Mouse (Mus musculus) CH12.LX (cell line): ENCODE data around the gene Tmco4. TPM values are rescaled to one million over a fixed set of nuclear protein-coding genes. Genes with fewer than 3 reads are reported as not detected.

Experiments
- DNase-seq: peaks from one replicate; pipeline ENCODE4 v3.0.0-alpha.2; 2013; ENCODE audit errors: extremely low read depth
- H3K27ac ChIP-seq: 2 replicates; pipeline ENCODE4 v1.5.1; 2012; ENCODE audit warnings: low read depth, mild to moderate bottlenecking, control low read depth, moderate library complexity; ENCODE audit not compliant: insufficient read depth
- H3K27me3 ChIP-seq: replicated peaks from 2 replicates; pipeline ENCODE3; 2012; ENCODE audit warnings: inconsistent platforms
- H3K36me3 ChIP-seq, 2 experiments: replicated peaks in 1 of 2; 2 replicates each; pipeline versions ENCODE3 to v1.6.1; 2012; ENCODE audit warnings: inconsistent platforms in 1 of 2, low read length in 1 of 2, mild to moderate bottlenecking in 1 of 2, mixed read lengths in 1 of 2, moderate library complexity in 1 of 2; ENCODE audit not compliant: control insufficient read depth in 1 of 2, insufficient read depth in 1 of 2
- H3K4me1 ChIP-seq, 2 experiments: 2 replicates each; pipeline ENCODE4 v1.6.1; 2012; ENCODE audit warnings: inconsistent platforms in 1 of 2, moderate library complexity in 1 of 2; ENCODE audit not compliant: insufficient read depth in 2 of 2, control insufficient read depth in 1 of 2
- H3K4me2 ChIP-seq: 2 replicates; pipeline ENCODE4 v1.6.1; 2012; ENCODE audit warnings: low read depth, mild to moderate bottlenecking, control low read depth; ENCODE audit not compliant: poor library complexity, insufficient read depth, severe bottlenecking
- H3K4me3 ChIP-seq, 3 experiments: fragments of 150-350 bp in 1 of 3; sonication (generic) in 1 of 3; replicated peaks in 1 of 3; 2 replicates each; pipeline versions ENCODE3 to v1.5.1; 2011 to 2012; ENCODE audit warnings: low read depth in 2 of 3, low read length in 2 of 3, mild to moderate bottlenecking in 2 of 3, moderate library complexity in 2 of 3, control low read depth in 1 of 3, improper control_type of control experiment in 1 of 3, inconsistent platforms in 1 of 3, mixed read lengths in 1 of 3; ENCODE audit not compliant: poor library complexity in 1 of 3
- H3K79me2 ChIP-seq: replicated peaks from 2 replicates; pipeline ENCODE4 v1.6.1; 2012; ENCODE audit warnings: mild to moderate bottlenecking, moderate library complexity; ENCODE audit not compliant: control insufficient read depth, poor library complexity, insufficient read depth, severe bottlenecking; ENCODE audit errors: extremely low read depth
- H3K9ac ChIP-seq: 2 replicates; pipeline ENCODE4 v1.6.1; 2012; ENCODE audit warnings: low read depth, mild to moderate bottlenecking, control low read depth, moderate library complexity; ENCODE audit not compliant: insufficient read depth
- H3K9me3 ChIP-seq: replicated peaks from 2 replicates; pipeline ENCODE3; 2012; ENCODE audit warnings: low read length, inconsistent platforms, mixed read lengths
- BHLHE40 ChIP-seq: IDR thresholded peaks from 2 replicates; pipeline ENCODE4 v1.6.1; 2011; ENCODE audit warnings: mild to moderate bottlenecking, low read depth, low read length, improper control_type of control experiment
- CHD1 ChIP-seq: IDR thresholded peaks from 2 replicates; pipeline ENCODE4 v1.6.1; 2012; ENCODE audit warnings: low read depth, low read length, improper control_type of control experiment, inconsistent platforms
- CTCF ChIP-seq, 2 experiments: IDR thresholded peaks in 1 of 2; conservative IDR thresholded peaks in 1 of 2; 2 replicates each; pipeline ENCODE4 v1.5.1; 2011 to 2012; ENCODE audit warnings: low read depth in 2 of 2, low read length in 2 of 2, improper control_type of control experiment in 1 of 2, inconsistent platforms in 1 of 2, mild to moderate bottlenecking in 1 of 2, moderate library complexity in 1 of 2
- ETS1 ChIP-seq: conservative IDR thresholded peaks from 2 replicates; pipeline ENCODE4 v1.6.1; 2012; ENCODE audit warnings: low read depth, mild to moderate bottlenecking, inconsistent platforms, low read length, improper control_type of control experiment, moderate library complexity
- GABPA ChIP-seq: IDR thresholded peaks from 2 replicates; pipeline ENCODE4 v1.6.1; 2012; ENCODE audit warnings: low read depth, low read length, improper control_type of control experiment, inconsistent platforms; ENCODE audit not compliant: insufficient replicate concordance
- KAT2A ChIP-seq: IDR thresholded peaks from 2 replicates; pipeline ENCODE4 v1.6.1; 2012; ENCODE audit warnings: low read length, improper control_type of control experiment, inconsistent platforms; ENCODE audit not compliant: insufficient replicate concordance
- NRF1 ChIP-seq: IDR thresholded peaks from 2 replicates; pipeline ENCODE4 v1.6.1; 2014; ENCODE audit warnings: low read depth, mild to moderate bottlenecking, inconsistent platforms, low read length, improper control_type of control experiment, moderate library complexity
- POLR2A ChIP-seq: IDR thresholded peaks from 2 replicates; pipeline ENCODE4 v1.6.1; 2011; ENCODE audit warnings: low read depth, mild to moderate bottlenecking, improper control_type of control experiment, low read length
- TCF12 ChIP-seq: IDR thresholded peaks from 2 replicates; pipeline ENCODE4 v1.6.1; 2014; ENCODE audit warnings: low read depth, mild to moderate bottlenecking, inconsistent platforms, low read length, improper control_type of control experiment
- USF1 ChIP-seq: IDR thresholded peaks from 2 replicates; pipeline ENCODE4 v1.6.1; 2014; ENCODE audit warnings: low read depth, mild to moderate bottlenecking, inconsistent platforms, low read length, improper control_type of control experiment
- USF2 ChIP-seq: conservative IDR thresholded peaks from 2 replicates; pipeline ENCODE4 v1.6.1; 2011; ENCODE audit warnings: low read depth, low read length, improper control_type of control experiment
- ZKSCAN1 ChIP-seq: IDR thresholded peaks from 2 replicates; pipeline ENCODE4 v1.6.1; 2012; ENCODE audit warnings: low read depth, inconsistent platforms, low read length, improper control_type of control experiment, borderline replicate concordance
- ZMIZ1 ChIP-seq: IDR thresholded peaks from 2 replicates; pipeline ENCODE4 v1.6.1; 2012; ENCODE audit warnings: low read depth, mild to moderate bottlenecking, inconsistent platforms, low read length, improper control_type of control experiment
- dilution Hi-C: fragments of 300-500 bp; cut with MboI; formaldehyde crosslinking; loops from 2 replicates; pipeline ENCODE4 v1.14.3; 2020; ENCODE audit warnings: low sequenced_read_pairs; ENCODE audit not compliant: extremely low pct_unique_long_range_greater_than_20kb, extremely low pct_ligation_motif_present
- in situ Hi-C: fragments of 300-500 bp; cut with MboI; formaldehyde crosslinking; loops from 3 replicates; pipeline ENCODE4 v1.14.3; 2019; ENCODE audit warnings: low sequenced_read_pairs, low pct_ligation_motif_present, low pct_unique_long_range_greater_than_20kb, mixed read lengths
- polyA plus RNA-seq: library from polyadenylated mRNA; unstranded; fragments of >175 nt; gene quantifications from 2 replicates; pipeline ENCODE4 v1.2.1, GENCODE M21; 2012; ENCODE audit warnings: low read depth; ENCODE audit not compliant: insufficient read length
- total RNA-seq, 2 experiments: library from RNA; depleted of rRNA; stranded (reverse); fragments of 300-350 nt in 1 of 2; fragments of >200 nt in 1 of 2; gene quantifications; 2 replicates each; pipeline ENCODE4 v1.2.3; 2012 to 2014

Gene Tmco4
- total and polyA plus RNA-seq, 3 experiments, result 20.3 to 22.2 (median 21.7) TPM

DNA sequence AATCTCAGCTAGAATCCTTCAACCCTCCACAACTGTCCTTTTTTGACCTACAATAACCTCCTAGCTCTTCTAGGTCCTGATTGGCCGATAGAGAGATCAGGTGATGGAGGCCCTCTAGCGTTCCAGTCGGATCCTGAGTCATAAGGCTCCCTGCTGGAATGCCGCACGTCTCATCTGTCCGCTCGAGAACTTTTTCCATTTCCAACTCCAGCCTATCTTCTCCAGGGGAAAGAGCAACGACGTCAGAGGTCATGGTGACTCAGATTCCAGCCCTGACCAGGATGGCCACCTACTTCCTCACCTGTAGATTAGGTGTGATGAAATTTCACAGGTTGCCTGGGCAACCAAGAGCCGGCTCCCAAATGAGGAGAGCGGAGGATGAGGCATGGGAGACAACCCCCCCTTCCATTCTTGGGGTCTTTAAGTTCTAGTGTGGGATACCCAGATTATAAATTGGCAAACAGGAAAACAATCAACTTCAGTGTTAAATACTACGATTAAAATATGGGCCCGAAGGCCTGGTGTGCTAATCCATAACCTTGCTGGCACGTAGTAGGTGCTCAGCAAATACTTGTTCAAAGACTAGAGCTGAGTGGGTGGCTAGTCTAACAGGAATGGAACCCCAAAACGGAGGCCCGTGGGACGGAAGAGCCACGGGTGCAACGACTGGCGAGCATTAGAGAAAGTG is 405 bp upstream of the Tmco4 start:
- DNase-seq, result peak; percentile 68
- peak overlapping the region; percentile 83 to 88 (median 86) for H3K4me3 ChIP-seq
- no peak for TF ChIP-seq CHD1
- TF ChIP-seq CTCF (conservative IDR thresholded peaks at IDR 0.05 in 1 of 2, IDR thresholded peaks at IDR 0.05 in 1 of 2; ENCODE audit: low read depth in 2 of 2, low read length in 2 of 2), result peak in 1 of 2 experiments; percentile 37; a peak in 2 of 4 replicates
- peak; percentile 62 for TF ChIP-seq POLR2A
- TF ChIP-seq USF1, result peak; percentile 76
- TF ChIP-seq TCF12, result 0 out of 2 replicates have a peak, but pooled peaks have one; percentile 36
- TF ChIP-seq KAT2A, result 0 out of 2 replicates have a peak, but pooled peaks have one; percentile 20
- TF ChIP-seq ETS1, result no peak
- peak; percentile 66 for TF ChIP-seq USF2
- no peak for TF ChIP-seq GABPA
- TF ChIP-seq ZMIZ1, result peak; percentile 60; the same call in 1 of the 2 replicates
- 0 out of 2 replicates have a peak, but pooled peaks have one; percentile 14 for TF ChIP-seq NRF1
- 0 out of 2 replicates have a peak, but pooled peaks have one; percentile 23 for TF ChIP-seq BHLHE40
- TF ChIP-seq ZKSCAN1, result peak; percentile 86
- H3K36me3 ChIP-seq, result peaks cover 1 to 16% of the 10 kb centered on the region in 2 experiments
- peak overlapping the region; percentile 92 for H3K27ac ChIP-seq
- no peaks in the 10 kb centered on the region for H3K9me3 ChIP-seq
- H3K79me2 ChIP-seq, result no peaks in the 10 kb centered on the region
- dilution Hi-C loops, result no loop called here
- H3K4me2 ChIP-seq, result peak overlapping the region; percentile 85
- peak overlapping the region; percentile 92 for H3K9ac ChIP-seq
- H3K4me1 ChIP-seq, result peaks cover 4 to 21% of the 10 kb centered on the region in 2 experiments
- H3K27me3 ChIP-seq, result no peaks in the 10 kb centered on the region
- in situ Hi-C loops, result loop anchor here (5.0 kb wide), 2 partner anchors 35 to 105 kb away; partner anchors contain the start of gene Htr6

DNA sequence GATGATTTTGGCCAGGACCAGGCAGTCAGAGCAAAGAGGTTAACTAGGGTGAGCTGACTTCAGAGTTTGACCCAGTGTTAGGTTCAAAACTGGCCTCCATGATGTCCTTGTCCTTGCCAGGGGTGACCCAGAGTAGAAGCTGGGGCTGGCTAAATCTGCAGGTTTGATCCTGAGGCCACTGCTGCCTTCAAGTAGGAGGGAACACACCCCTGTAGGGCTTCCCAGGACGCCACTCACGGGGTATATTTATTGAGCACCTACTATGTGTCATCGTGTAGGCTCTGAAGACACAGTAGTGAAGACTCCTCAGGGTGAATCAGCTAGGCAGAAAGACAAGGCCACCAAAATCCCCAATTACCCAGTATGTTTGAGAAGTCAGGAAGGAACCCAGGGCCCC is 1.0 kb downstream of the Tmco4 start:
- TF ChIP-seq TCF12 (no peak), ZMIZ1 (peak; percentile 5; the same call in 1 of the 2 replicates), ZKSCAN1 (peak; percentile 71)
- in situ Hi-C loops (loop anchor here (5.0 kb wide), 2 partner anchors 36 to 104 kb away; partner anchors contain the start of gene Htr6), dilution Hi-C loops (no loop called here)
- Histone ChIP-seq H3K4me3 (peak overlapping the region; percentile 83 to 88 (median 86)), H3K9ac (peak overlapping the region; percentile 92), H3K9me3 (no peaks in the 10 kb centered on the region), H3K79me2 (no peaks in the 10 kb centered on the region), H3K4me1 (peaks cover 4 to 21% of the 10 kb centered on the region in 2 experiments), H3K36me3 (peaks cover 7 to 28% of the 10 kb centered on the region in 2 experiments), H3K4me2 (peak overlapping the region; percentile 92), H3K27me3 (no peaks in the 10 kb centered on the region), H3K27ac (no peak overlapping the region)
- no peak for DNase-seq
